Mouse (Mus musculus): Measurements from ENCODE around the gene Gusb. TPM values are rescaled to one million over a fixed set of nuclear protein-coding genes. Genes with fewer than 3 reads are reported as not detected.
"Not testable (repeated sequence)": the region's sequence is repeated elsewhere in the genome, so short reads cannot be mapped to it uniquely, and the experiment has no call there.

The Gusb gene
- polyA plus RNA-seq, 1 experiment from 2014 or later, result 23.3 TPM

DNA sequence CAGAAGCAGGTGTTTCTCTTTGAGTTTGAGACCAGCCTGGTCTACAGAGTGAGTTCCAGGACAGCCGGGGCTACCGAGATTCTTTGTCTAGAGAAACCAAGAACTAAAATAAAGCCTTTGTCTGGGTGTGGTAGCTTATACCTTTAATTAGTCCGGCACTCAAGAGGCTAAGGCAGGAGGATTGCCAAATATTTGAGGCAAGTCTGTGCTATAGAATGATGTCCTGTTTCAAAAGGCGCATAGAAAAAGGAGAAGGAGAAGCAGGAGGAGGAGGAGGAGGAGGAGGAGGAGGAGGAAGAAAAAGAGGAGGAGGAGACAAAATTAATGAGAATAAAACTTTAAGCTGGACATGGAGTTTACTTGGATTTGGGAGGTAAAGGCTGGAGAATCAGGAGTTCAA, 39.6 kb downstream of the Gusb start:
- H3K36me3 ChIP-seq, result no peaks in the 10 kb centered on the region
- H3K27me3 ChIP-seq, result no peaks in the 10 kb centered on the region
- H3K27ac ChIP-seq, result no peak overlapping the region
- H3K4me3 ChIP-seq (replicated peaks), result no peak overlapping the region
- 0 out of 2 replicates have a peak, but pooled peaks cover 2% of the 10 kb centered on the region for H3K4me1 ChIP-seq (replicated peaks)
- no peak overlapping the region for H3K4me2 ChIP-seq (replicated peaks)
- no peak for ATAC-seq
- 68% methylated on average over 4 of the region's 4 CpGs for WGBS
- H3K9ac ChIP-seq (replicated peaks), result no peak overlapping the region
- H3K9me3 ChIP-seq, result no peaks in the 10 kb centered on the region

DNA sequence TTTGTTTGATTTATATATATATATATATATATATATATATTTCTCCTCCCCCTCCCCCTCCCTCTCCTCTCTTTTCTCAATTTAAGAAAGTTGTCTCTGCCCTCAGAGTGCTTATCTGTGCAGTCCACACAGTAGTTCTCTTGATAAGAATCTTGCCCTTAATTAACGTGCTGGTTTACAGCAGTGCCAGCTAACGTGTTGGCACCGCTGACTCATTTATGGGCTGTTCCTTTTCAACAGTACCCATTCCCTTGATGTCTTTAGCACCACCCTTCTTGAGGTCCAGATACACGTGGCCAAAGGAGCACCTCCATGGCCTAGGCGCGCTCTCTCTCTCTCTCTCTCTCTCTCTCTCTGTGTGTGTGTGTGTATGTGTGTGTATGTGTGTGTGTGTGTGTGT, 47.1 kb downstream of the Gusb start:
- no peak for ATAC-seq
- Histone ChIP-seq H3K9me3 (no peaks in the 10 kb centered on the region), H3K36me3 (no peaks in the 10 kb centered on the region), H3K27me3 (no peaks in the 10 kb centered on the region), H3K4me2 (replicated peaks) (no peak overlapping the region), H3K4me3 (replicated peaks) (no peak overlapping the region), H3K4me1 (replicated peaks) (0 out of 2 replicates have a peak, but pooled peaks cover 2% of the 10 kb centered on the region), H3K27ac (no peak overlapping the region), H3K9ac (replicated peaks) (no peak overlapping the region)
- WGBS, result 88% methylated on average over 6 of the region's 6 CpGs

DNA sequence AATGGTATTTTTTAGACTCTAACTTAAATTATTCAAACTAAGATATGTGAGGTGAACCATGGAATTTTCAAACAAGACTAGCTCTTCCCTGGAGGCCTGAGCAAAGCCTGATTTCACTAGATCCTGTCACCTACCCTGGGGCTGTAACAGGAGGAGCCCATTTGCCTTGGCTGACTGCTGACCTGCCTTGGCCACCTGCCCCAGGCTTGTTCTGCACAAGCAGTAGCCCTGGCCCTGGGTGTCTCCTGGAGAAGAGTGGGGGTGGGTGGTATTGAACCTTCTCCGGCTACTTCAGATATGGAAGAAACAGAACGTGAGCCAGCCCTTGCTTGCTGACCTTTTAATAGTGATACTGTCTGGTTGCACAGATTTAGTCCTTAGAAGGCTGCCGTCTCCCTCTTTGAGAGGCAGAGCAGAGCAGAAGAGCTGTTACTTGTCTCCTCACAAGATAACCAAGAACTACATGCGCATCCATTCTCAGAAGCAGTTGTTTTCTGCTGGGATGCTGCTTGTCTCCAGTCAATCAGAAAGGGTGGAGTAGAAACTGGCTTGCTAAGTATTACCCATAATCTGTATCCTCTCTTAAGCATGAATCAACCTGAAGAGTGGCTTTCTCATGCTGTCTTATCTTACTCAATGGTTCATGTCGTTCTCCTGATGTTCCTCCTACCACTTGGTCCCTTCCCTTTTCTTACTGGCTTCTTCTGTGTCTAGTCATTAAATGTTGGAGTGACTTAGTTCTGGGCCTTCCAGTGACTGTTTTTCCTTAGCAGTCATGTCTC, 48.2 kb downstream of the Gusb start:
- Histone ChIP-seq H3K9me3 (no peaks in the 10 kb centered on the region), H3K36me3 (no peaks in the 10 kb centered on the region), H3K4me1 (replicated peaks) (0 out of 2 replicates have a peak, but pooled peaks cover 2% of the 10 kb centered on the region), H3K9ac (replicated peaks) (no peak overlapping the region), H3K4me3 (replicated peaks) (no peak overlapping the region), H3K27me3 (no peaks in the 10 kb centered on the region), H3K27ac (no peak overlapping the region), H3K4me2 (replicated peaks) (no peak overlapping the region)
- ATAC-seq, result no peak
- whole genome bisulfite sequencing, result 93% methylated on average over 5 of the region's 5 CpGs

DNA sequence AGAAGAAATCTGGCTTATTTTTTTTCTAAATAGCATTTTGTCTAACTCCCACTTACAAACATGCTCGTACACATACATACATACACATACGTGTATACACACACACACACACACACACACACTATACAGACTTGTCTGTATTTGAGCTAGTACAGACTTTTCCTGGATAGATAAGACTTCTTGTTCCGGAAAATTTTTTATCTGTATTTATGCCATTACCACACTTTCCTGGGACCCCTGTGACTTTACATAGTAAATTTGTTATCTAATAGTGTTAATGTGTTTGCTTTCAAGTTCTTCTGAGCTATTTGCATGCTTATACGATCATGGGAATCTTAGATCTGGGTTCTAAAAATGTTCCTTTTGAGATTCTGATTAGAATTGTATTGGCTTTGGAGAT, 50.7 kb downstream of the Gusb start:
- no peak for ATAC-seq

DNA sequence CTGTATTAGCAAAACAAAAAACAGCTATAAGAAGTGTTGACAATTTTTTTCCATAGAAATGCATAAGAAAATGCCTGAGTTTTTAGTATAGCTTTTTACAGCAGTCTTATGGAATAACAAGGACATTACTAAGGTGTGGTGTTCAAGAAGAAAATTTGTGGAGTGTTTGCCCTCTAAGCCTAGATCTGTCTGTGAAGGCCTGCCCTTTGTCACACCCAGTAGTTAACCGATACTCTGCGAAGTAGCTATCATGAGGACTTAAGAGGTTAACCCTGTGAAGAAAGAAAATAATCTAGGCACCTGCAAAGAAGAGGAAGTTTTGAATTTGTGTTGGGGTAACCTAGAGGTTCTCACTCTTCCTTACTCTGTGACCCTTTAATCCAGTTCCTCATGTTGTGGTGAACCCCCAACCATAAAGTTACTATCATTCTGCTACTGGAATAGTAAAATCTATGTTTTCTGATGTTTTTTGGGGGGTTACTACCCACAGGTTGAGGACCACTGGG, 55.3 kb downstream of the Gusb start:
- H3K36me3 ChIP-seq, result peaks cover 12% of the 10 kb centered on the region; the same call in 1 of the 2 replicates
- H3K4me3 ChIP-seq (replicated peaks), result no peak overlapping the region
- no peak overlapping the region for H3K4me2 ChIP-seq (replicated peaks)
- H3K4me1 ChIP-seq (replicated peaks), result peaks cover 11% of the 10 kb centered on the region
- no peak overlapping the region for H3K27ac ChIP-seq
- H3K27me3 ChIP-seq, result no peaks in the 10 kb centered on the region
- 96% methylated on average over 2 of the region's 2 CpGs for WGBS
- ATAC-seq, result no peak
- no peak overlapping the region for H3K9ac ChIP-seq (replicated peaks)
- H3K9me3 ChIP-seq, result no peaks in the 10 kb centered on the region

More for the DNA sequence above, 50.7 kb downstream of the Gusb start:
- H3K9me3 ChIP-seq, result no peaks in the 10 kb centered on the region
- H3K27me3 ChIP-seq, result no peaks in the 10 kb centered on the region
- 0 out of 2 replicates have a peak, but pooled peaks cover 2% of the 10 kb centered on the region for H3K4me1 ChIP-seq (replicated peaks)
- H3K36me3 ChIP-seq, result peaks cover 1% of the 10 kb centered on the region; the same call in 1 of the 2 replicates
- 98% methylated on average over 4 of the region's 4 CpGs for WGBS
- no peak overlapping the region for H3K4me3 ChIP-seq (replicated peaks)
- no peak overlapping the region for H3K9ac ChIP-seq (replicated peaks)
- no peak overlapping the region for H3K27ac ChIP-seq
- no peak overlapping the region for H3K4me2 ChIP-seq (replicated peaks)

DNA sequence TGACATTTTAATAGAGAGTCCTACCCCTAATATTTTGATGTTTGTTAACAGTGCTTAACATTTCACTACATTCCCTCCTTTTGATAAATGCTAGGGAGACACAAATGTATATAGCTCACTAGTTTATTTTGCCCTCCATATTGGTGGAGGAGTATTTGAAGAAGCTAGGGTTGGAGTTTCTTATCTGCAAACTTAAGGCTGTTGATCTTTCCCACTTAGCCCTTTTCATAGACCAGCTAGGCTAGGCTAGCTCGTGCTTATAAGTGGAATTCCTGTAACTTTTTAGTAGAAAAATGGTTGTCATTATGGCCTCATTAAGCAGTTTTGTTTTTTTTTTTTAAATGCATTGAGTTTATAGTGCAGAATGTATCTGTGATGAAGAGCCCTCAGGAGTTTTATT, 59.4 kb downstream of the Gusb start:
- H3K27ac ChIP-seq, result no peak overlapping the region
- H3K4me3 ChIP-seq (replicated peaks), result no peak overlapping the region
- no peaks in the 10 kb centered on the region for H3K27me3 ChIP-seq
- 91% methylated on average over 1 of the region's 1 CpGs for WGBS
- no peak overlapping the region for H3K4me2 ChIP-seq (replicated peaks)
- H3K36me3 ChIP-seq, result peaks cover 12% of the 10 kb centered on the region; the same call in 1 of the 2 replicates
- H3K9me3 ChIP-seq, result no peaks in the 10 kb centered on the region
- ATAC-seq, result no peak
- H3K4me1 ChIP-seq (replicated peaks), result peaks cover 11% of the 10 kb centered on the region
- no peak overlapping the region for H3K9ac ChIP-seq (replicated peaks)

DNA sequence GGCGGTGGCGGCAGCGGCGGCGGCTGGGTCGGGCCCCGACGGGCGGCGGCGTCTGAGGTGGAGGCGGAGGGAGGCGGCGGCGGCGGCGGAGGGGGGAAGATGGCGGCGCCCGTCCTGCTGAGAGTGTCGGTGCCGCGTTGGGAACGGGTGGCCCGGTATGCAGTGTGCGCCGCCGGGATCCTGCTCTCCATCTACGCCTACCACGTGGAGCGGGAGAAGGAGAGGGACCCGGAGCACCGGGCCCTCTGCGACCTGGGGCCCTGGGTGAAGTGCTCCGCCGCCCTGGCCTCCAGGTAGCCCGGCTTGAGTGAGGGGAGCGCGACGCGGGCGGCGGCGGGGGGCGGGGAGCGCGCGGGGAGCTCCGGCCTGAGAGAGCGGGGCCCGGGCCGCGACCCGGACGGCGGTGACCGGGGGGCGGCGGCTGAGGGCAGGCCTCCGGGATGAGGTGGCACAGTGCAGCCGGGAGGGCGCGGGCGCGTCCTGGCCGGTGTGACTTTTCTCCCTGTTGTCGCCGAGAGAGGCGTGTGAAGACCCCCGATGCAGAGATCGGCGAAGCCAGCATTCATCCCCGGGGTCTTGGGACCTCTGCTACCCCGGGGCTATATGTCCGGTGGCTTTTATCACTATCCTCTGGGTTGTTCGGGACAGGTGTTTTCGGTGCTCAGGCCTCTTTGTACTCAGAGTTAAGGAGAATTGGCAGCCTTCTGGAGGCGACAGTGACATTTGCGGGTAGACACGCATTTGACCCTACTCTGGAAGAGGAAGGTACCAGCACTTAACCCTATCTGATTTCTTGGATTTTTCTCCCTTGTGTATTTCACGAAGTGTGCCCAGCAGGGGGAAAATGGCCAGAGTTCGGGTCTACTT, 60.5 kb downstream of the Gusb start:
- WGBS, result 0% methylated on average over 42 of the region's 82 CpGs
- not testable (repeated sequence) for H3K9me3 ChIP-seq, H3K27me3 ChIP-seq
- peaks cover 12% of the 10 kb centered on the region; the same call in 1 of the 2 replicates for H3K36me3 ChIP-seq
- H3K4me2 ChIP-seq (replicated peaks), result peak overlapping the region; percentile 78
- H3K4me1 ChIP-seq (replicated peaks), result peaks cover 11% of the 10 kb centered on the region
- peak overlapping the region; percentile 83 for H3K9ac ChIP-seq (replicated peaks)
- peak; percentile 87 for ATAC-seq
- H3K4me3 ChIP-seq (replicated peaks), result peak overlapping the region; percentile 68
- peak overlapping the region; percentile 73 for H3K27ac ChIP-seq

DNA sequence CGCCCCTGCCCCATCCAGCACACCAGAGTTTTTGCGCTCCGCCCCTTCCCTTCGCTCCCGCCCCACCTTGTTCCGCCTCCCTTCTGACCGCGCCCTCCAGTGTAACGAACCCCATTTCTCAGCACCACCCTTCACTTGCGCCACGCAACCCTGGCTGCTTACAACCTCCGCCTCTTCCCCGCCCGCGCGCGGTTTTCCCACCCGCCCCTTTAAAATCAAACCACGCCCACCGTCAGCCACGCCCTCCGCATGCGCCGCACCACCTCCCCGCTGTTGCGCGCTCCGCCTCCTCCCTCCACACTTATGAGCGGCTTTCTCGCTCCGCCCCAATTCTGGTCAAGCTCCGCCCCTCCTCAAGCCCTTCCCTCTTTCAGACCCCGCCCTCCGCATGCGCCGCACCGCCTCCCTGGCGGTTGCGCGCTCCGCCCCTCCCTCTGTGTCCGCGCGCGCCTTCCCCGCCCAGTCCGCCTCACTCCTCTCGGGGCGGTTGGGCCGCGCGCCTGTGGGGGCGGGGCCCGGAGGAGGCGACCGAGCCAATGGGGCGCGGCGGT, 61.3 kb downstream of the Gusb start, which contains the start of gene Vkorc1l1:
Vkorc1l1 (plus strand) TSS at position 476 of the 551 bp plus-strand sequence.
- peaks cover 11% of the 10 kb centered on the region for H3K4me1 ChIP-seq (replicated peaks)
- H3K9me3 ChIP-seq, result no peaks in the 10 kb centered on the region
- ATAC-seq, result peak; percentile 94
- peak within 1 kb of the TSS; percentile 78 for H3K4me2 ChIP-seq (replicated peaks)
- WGBS, result under 1% methylated on average over 58 of the region's 59 CpGs
- H3K9ac ChIP-seq (replicated peaks), result peak within 1 kb of the TSS; percentile 83
- peaks cover 9% of the 10 kb centered on the region; the same call in 1 of the 2 replicates for H3K36me3 ChIP-seq
- no peaks in the 10 kb centered on the region for H3K27me3 ChIP-seq
- H3K4me3 ChIP-seq (replicated peaks), result peak within 1 kb of the TSS; percentile 68
- peak within 1 kb of the TSS; percentile 73 for H3K27ac ChIP-seq

DNA sequence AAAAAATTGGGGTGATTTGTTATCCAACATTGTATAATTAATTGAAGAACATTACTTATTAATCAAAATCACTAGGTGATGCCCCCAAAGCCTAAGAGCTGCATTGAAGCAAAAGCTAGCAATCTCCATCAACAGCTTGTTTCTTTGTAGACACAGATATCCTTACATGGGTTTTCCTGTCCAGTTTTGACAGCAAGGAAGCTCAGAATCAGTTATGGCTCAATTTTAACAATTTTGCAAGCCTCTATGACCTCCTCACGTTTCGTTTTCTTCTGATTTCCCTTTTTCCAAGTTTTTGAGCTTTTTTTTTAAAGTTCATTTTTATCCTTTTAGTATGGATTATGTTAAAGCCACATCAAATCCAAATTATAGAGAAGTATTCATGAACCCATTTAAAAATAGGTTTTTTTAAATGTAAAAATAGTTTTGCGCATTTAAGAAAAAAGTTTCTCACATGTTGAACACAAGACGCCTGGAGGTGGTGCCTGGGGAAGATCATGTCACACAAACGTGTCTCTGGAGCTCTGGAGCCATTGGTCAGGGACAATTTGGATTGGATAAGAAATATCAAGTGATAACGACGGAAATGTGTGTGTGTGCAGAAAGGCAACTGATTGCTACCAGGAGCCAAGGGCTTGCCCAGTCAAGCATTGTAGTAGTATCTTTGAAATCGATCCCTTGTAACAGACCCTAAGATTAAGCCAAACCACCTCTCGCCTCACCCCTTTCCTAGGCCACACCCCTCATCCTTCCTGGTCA, 61.9 kb downstream of the Gusb start:
- 11% methylated on average over 9 of the region's 9 CpGs for WGBS
- peaks cover 11% of the 10 kb centered on the region for H3K4me1 ChIP-seq (replicated peaks)
- H3K9me3 ChIP-seq, result no peaks in the 10 kb centered on the region
- no peak for ATAC-seq
- peaks cover 9% of the 10 kb centered on the region; the same call in 1 of the 2 replicates for H3K36me3 ChIP-seq
- peak overlapping the region; percentile 46 for H3K27ac ChIP-seq
- peak overlapping the region; percentile 51; the same call in 1 of the 2 replicates for H3K9ac ChIP-seq (replicated peaks)
- peak overlapping the region; percentile 54 for H3K4me2 ChIP-seq (replicated peaks)
- H3K27me3 ChIP-seq, result no peaks in the 10 kb centered on the region
- H3K4me3 ChIP-seq (replicated peaks), result peak overlapping the region; percentile 68

DNA sequence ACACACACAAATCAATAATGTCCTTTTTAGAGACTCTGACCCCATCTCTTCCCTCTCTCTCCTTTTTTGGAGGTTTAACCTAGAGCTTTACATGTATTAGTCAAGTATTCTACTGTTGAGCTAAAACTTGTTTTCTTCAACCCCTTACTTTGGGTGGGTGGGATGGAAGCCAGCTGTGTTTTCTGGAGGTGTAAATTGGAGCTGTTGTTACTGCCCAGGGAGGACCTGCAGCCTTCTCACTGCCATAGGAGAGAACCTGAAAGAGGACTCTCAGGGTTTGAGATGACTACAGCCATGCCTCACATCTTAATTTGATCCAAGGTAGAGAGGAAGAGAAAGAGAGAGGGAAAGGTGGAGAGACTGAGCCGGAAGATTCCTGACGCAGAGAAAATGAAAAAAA, 62.6 kb downstream of the Gusb start:
- peaks cover 6% of the 10 kb centered on the region; the same call in 1 of the 2 replicates for H3K36me3 ChIP-seq
- H3K4me1 ChIP-seq (replicated peaks), result peaks cover 11% of the 10 kb centered on the region
- no peak for ATAC-seq
- no peaks in the 10 kb centered on the region for H3K27me3 ChIP-seq
- H3K4me2 ChIP-seq (replicated peaks), result no peak overlapping the region
- H3K9me3 ChIP-seq, result no peaks in the 10 kb centered on the region
- no peak overlapping the region for H3K27ac ChIP-seq
- no peak overlapping the region for H3K9ac ChIP-seq (replicated peaks)
- WGBS, result 62% methylated on average over 2 of the region's 2 CpGs
- no peak overlapping the region for H3K4me3 ChIP-seq (replicated peaks)
